Mouse (Mus musculus) kidney, postnatal 25 days (tissue): ENCODE measurements at regions not wholly inside any gene's neighbourhood (a gene's known extent, or its start where the extent isn't known, plus 50 kb on each side); places are given as distances from the start of the nearest gene placed in this dataset.
A peak's percentile ranks its signal among the peaks of the same experiment; 100 is the strongest.

ENCODE experiments used
- DNase-seq, 2 experiments: peaks; one replicate each; pipeline ENCODE4 v3.0.0; 2021; ENCODE audit warnings: mixed read lengths in 2 of 2

DNA sequence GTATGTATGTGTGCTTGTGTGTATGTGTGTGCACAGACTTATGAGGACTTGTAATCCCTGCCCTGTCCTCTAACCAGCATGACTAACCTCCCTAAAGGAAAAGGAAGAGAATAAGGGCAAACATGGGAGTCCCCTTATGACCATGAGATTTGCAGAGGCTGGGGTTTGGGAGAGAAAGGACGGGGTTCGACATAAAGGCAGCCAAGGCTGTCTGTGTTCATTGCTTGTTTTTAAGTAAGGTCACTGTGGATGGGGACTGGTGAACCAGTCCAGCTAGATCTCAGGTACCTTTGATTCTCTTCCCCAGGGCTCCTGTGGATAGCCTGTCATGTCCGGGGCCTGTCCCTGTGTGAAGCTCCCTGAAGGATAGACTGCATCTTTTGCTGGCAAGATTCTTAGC lies 55.6 kb downstream of the Irf2bp2 start:
- no peak for DNase-seq

- peak; percentile 78 to 84 for DNase-seq
Measured at GRCm38 (mm10) chr8:126536928-126537618, 56.7 kb downstream of the Irf2bp2 start.

DNA sequence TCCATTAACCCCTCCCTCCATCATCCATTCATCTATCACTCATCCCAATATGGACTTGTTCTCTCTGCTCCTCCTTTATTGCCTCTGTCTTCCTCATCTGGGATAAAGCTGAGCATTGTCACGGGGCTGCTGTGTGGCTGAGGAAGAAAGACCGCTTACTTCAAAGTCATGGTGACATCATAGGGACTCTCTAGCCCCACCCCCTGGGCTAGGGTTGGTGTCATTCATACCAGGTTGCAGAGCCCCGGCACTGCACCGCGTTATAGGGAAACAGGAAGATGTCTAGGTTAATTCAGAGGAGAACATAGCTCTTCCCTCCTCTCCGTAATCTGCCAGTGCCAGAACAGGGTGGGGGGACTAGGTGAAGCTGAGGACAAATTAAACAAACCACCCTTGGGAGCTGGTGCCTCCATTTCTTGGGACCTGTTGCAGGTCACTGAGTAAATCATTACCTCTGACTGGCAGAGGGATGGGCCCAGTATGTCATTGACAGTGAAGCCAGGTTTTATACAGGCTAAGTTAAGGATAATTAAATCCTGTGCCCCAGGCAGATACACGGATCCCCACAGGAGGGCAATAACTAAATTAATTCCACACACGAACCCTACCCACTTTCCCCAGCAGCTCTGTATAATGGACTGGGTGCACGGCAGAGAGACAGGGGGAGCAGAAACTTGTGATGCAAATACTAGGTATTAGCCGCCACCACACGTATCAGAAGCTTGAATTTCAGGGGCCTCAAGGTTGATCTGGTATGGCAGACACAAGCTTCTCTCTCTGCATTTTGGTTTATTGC lies 57.5 kb downstream of the Irf2bp2 start:
- DNase-seq = peak in 1 of 2 experiments; percentile 58

- DNase-seq = no peak
Measured at GRCm38 (mm10) chr8:126532284-126532974, 57.6 kb upstream of the Tarbp1 start.

- DNase-seq = no peak
Measured at GRCm38 (mm10) chr8:126531459-126531858, 56.6 kb upstream of the Tarbp1 start.

GRCm38 (mm10) chr8:126529409-126529808 lies 54.5 kb upstream of the Tarbp1 start:
- DNase-seq = no peak

DNA sequence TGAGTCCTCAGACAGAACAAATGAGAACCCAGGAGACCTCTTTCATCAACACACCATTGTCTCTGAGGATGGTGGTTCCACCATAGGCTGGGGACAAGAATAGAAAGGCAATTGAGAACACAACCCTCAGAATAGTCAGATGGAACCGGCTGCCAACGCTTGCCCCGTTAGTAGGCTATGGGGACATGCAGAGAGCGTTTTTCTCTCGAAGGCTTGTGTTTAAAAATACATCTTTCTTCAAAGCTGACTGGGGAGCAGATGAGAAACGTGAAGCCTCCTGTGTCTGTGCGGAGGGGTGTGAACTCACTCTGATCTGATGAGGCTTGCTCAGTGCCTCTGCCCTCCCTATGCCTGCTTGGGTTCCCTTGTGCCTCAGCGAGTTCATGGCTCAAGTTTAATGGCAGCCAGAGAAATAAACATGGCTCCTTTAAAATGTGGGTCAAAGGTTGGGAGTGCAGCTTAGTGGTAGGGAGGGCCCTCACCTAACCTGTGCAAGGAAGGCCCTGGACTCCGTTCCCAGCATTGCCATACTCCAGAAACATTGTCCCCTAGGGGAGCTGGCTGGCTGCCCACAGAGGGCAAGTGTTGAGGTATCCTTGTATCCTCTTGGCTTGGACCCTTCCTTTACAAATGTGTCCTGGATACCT lies 53.7 kb upstream of the Tarbp1 start:
- DNase-seq = no peak

DNA sequence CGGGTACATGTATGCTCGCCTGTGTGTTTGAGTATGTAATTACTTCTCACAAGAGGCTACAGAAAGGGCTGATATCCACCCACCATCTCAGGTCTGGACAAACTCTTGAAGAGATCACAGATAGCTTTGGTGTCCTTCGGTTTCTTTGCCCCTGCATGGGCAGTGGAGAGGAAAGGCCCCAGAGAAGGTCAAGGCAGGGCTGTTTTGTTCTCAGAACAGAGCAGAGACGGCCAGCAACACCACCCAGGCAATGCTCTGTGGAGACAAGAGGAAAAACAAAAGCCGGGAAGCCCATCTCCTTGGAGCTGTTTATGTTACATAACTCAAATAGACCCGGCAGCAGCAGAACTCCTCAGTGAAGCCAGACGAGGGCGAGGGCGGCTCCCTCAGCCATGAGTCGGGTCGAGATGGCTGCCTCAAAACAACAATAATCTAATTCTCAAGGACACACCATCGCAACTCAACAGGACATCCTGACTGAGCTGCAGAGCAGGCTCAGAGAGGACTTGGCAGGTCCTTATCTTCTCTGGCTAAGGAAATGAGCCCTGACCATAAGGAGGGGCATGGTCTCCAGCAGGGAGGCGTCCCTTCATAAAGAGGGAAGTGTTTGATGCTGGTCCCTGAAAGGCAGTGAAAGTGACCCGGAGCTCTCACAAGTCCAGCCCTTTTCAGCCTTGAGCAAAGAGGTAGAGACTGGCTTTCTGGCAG lies 52.2 kb upstream of the Tarbp1 start:
- peak; percentile 57 to 85 for DNase-seq

GRCm38 (mm10) chr8:126525575-126525974 lies 50.7 kb upstream of the Tarbp1 start:
- DNase-seq = no peak
